Mouse (Mus musculus) olfactory bulb, adult 2 months (tissue): ENCODE results near the gene Vezt. TPM values are rescaled to one million over a fixed set of nuclear protein-coding genes. Genes with fewer than 3 reads are reported as not detected.

Source experiments
- H3K27ac ChIP-seq: fragments of 200-500 bp; 2 replicates; pipeline ENCODE4 v1.5.1; 2012; ENCODE audit warnings: low read depth, low read length; ENCODE audit not compliant: insufficient read depth
- H3K4me1 ChIP-seq: fragments of 200-500 bp; 2 replicates; pipeline ENCODE4 v1.6.1; 2012; ENCODE audit warnings: low read length; ENCODE audit not compliant: control insufficient read depth, insufficient read depth
- H3K4me3 ChIP-seq: fragments of 200-500 bp; 2 replicates; pipeline ENCODE4 v1.5.1; 2012; ENCODE audit warnings: mild to moderate bottlenecking, low read depth, low read length, moderate library complexity; ENCODE audit not compliant: insufficient read depth
- CTCF ChIP-seq: fragments of 200-500 bp; IDR thresholded peaks from 2 replicates; pipeline ENCODE4 v1.5.1; 2012; ENCODE audit warnings: low read depth, mild to moderate bottlenecking, low read length, moderate library complexity; ENCODE audit not compliant: insufficient read depth
- POLR2A ChIP-seq: fragments of 200-500 bp; IDR thresholded peaks from 2 replicates; pipeline ENCODE4 v1.6.1; 2012; ENCODE audit warnings: mild to moderate bottlenecking, low read depth, low read length, moderate library complexity; ENCODE audit not compliant: insufficient read depth
- WGBS: fragments of 180-500 bp; shearing (Covaris S2); methylation state at CpG from one replicate; pipeline ENCODE4 v1.1.7; 2018; 5-methylcytosine and 5-hydroxymethylcytosine counted together
- polyA plus RNA-seq: library from polyadenylated mRNA; stranded (reverse); fragments of >200 nt; gene quantifications from 2 replicates; pipeline ENCODE4 v1.2.4, GENCODE M21; 2012; ENCODE audit warnings: low replicate concordance; ENCODE audit not compliant: missing spikeins, insufficient read depth, insufficient read length

Gene Vezt
- polyA plus RNA-seq, 1 experiment: not detected

DNA sequence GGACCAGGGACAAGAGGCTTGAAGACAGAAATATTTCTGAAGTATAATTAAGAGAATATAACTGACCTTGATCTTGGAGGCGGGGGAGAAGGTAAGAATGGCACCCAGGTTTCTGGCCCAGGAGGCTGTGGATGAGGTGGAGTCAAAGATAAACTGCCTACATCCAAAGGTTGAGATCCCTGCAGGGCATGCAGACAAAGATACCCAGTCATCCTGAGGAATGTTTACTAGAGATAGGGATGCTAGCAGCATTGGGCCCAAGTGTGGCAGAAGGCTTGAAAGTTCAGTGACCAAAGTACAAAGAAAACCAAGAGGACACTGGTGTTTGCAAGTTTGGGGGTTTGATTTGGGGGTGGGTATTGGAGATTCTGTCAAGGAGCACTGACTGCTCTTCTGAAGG is 144.6 kb downstream of the Vezt start:
- no peak for TF ChIP-seq POLR2A
- TF ChIP-seq CTCF: no peak
- no peaks in the 10 kb centered on the region for H3K4me1 ChIP-seq
- WGBS: 100% methylated on average over 1 of the region's 1 CpGs
- H3K27ac ChIP-seq: no peak overlapping the region
- no peak overlapping the region for H3K4me3 ChIP-seq

DNA sequence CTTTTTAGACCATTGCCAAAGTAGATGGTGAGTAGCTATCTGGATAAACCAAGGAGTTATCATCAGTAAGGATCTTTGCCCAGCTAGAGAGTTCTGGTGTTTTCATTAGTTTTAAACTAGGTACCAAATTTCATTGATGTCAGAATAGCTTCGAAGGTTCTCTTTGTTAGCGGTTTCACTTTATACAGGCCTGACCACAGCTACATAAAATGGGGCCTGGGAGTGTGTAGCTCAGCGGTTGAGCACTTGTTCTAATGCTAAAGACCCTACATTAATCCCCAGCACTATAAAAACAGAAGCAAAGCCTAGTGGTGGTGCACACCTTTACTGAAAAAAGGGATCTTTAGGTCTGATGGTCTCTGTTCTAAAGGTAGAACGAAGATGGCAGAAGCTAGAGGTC is 145.1 kb downstream of the Vezt start:
- no peak for TF ChIP-seq POLR2A
- no peak for TF ChIP-seq CTCF
- 62% methylated on average over 4 of the region's 4 CpGs for WGBS
- H3K4me1 ChIP-seq: peaks cover 2% of the 10 kb centered on the region; the same call in 1 of the 2 replicates
- no peak overlapping the region for H3K27ac ChIP-seq
- H3K4me3 ChIP-seq: no peak overlapping the region

DNA sequence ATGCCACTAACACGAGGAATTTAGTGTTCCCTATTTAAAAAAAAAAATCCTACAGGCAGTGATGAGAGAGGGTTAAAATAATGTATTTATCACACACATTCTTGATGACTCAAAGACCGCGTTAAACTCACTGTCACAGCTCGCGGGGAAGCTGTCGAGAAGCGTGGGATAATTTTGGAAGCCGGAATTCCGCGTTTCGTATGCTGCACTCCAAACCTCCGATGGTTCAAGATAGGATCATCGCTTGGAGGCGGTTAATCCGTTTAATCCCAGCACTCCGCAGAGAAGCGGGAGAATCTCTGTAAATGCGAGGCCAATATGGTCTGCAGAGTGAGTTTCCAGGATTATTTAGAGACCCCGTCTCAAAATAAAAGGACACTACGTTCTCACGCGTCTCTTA is 145.6 kb downstream of the Vezt start:
- WGBS: under 1% methylated on average over 22 of the region's 22 CpGs
- peak overlapping the region; percentile 87 for H3K4me3 ChIP-seq
- peaks cover 2% of the 10 kb centered on the region; the same call in 1 of the 2 replicates for H3K4me1 ChIP-seq
- H3K27ac ChIP-seq: peak overlapping the region; percentile 89
- TF ChIP-seq CTCF (no peak), POLR2A (no peak)

DNA sequence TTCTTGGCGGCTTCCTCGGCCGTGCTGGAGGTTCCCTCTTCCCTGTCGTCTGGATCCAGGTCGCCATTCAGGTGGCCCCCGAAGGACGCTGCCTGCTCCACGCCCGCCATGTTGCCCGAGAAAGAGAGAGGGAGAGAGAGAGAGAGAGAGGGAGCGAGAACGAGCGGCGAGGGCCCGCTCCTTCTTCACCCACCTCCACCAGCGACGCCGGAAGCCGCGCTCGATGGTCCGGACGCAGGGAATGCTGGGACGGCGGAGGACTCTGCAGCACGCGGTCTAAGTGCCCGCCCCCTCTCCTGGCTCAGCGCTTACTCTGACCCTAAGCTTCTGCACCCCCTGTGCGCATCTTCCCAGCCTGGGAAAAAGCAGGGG is 146.1 kb downstream of the Vezt start:
- peak overlapping the region; percentile 87 for H3K4me3 ChIP-seq
- WGBS: 1% methylated on average over 30 of the region's 30 CpGs
- H3K4me1 ChIP-seq: peaks cover 2% of the 10 kb centered on the region; the same call in 1 of the 2 replicates
- TF ChIP-seq CTCF (no peak), POLR2A (peak; percentile 31; the same call in 1 of the 2 replicates)
- H3K27ac ChIP-seq: peak overlapping the region; percentile 89

Other genes starting within 250 kb of the Vezt start
- gene Usp44, start 204.3 kb downstream of the Vezt start, polyA plus RNA-seq: not detected in 2 replicates
- 499 TPM in 1 of 2 replicates, not detected in the other for gene Metap2, start 138.7 kb downstream of the Vezt start, polyA plus RNA-seq
- gene Fgd6, start 184 bp upstream of the Vezt start, polyA plus RNA-seq: not detected in 2 replicates
- gene Nr2c1, start 112.2 kb upstream of the Vezt start, polyA plus RNA-seq: not detected in 2 replicates
- gene Ndufa12, start 162.9 kb upstream of the Vezt start, polyA plus RNA-seq: 1,157 TPM in 1 of 2 replicates, not detected in the other